Comparison of ENCODE assay signal across 9 mouse cellular contexts in genomic region chr17:26381613-26382012, GRCm38 (mm10). TPM values are rescaled to one million over a fixed set of nuclear protein-coding genes. Genes with fewer than 3 reads are reported as not detected.
DNase-seq lines count a peak whose midpoint lies in the region; ATAC-seq and TF ChIP-seq lines count a peak whose summit lies in the region.
"Had no signal": no experiment of that assay in that cellular context is flagged by ENCODE, and none has a peak within 500 bp of the region (broad histone marks: within the 10 kb centered on the region; RNA-seq: fewer than 3 reads in every experiment).

No protein-coding gene starts in this region.

- TF ChIP-seq CTCF in olfactory bulb, adult 2 months (IDR thresholded peaks at IDR 0.05; ENCODE audit: insufficient read depth, low read depth, low read length), result no peak

- WGBS in embryonic facial prominence, embryonic 13.5 days, result 29% methylated on average over 5 of the region's 5 CpGs
- 60% methylated on average over 5 of the region's 5 CpGs for WGBS in hindbrain, embryonic 11.5 days
- 26% methylated on average over 5 of the region's 5 CpGs for WGBS in olfactory bulb, adult 2 months

- no peaks in the 10 kb centered on the region for H3K36me3 ChIP-seq in embryonic facial prominence, embryonic 13.5 days
- no peaks in the 10 kb centered on the region for H3K36me3 ChIP-seq in hindbrain, embryonic 11.5 days (ENCODE audit: control insufficient read depth, insufficient read depth, low read length)
- H3K36me3 ChIP-seq: limb, embryonic 13.5 days had no signal

- H3K27me3 ChIP-seq in embryonic facial prominence, embryonic 13.5 days, result no peaks in the 10 kb centered on the region
- no peaks in the 10 kb centered on the region for H3K27me3 ChIP-seq in hindbrain, embryonic 11.5 days (ENCODE audit: control insufficient read depth, insufficient read depth, low read length)
- H3K27me3 ChIP-seq: limb, embryonic 13.5 days had no signal

- H3K9ac ChIP-seq in embryonic facial prominence, embryonic 13.5 days, result 0 out of 2 replicates have a peak overlapping the region, but pooled peaks have one; percentile 33
- H3K9ac ChIP-seq in hindbrain, embryonic 11.5 days (ENCODE audit: low read depth, low read length), result no peak overlapping the region
- H3K9ac ChIP-seq: limb, embryonic 13.5 days had no signal

- peak; percentile 46 for DNase-seq in layer of hippocampus, adult 9-11 months
- DNase-seq in layer of hippocampus, postnatal 36 days, result no peak
- DNase-seq in hindbrain, embryonic 11.5 days (ENCODE audit: low spot score), result peak; percentile 9
- DNase-seq in spleen, adult 12 weeks (ENCODE audit: low spot score), result no peak
- no peak for DNase-seq in layer of hippocampus, adult 9-10 months (ENCODE audit: low spot score)

- H3K9me3 ChIP-seq in embryonic facial prominence, embryonic 13.5 days, result no peaks in the 10 kb centered on the region
- H3K9me3 ChIP-seq in hindbrain, embryonic 11.5 days (ENCODE audit: control insufficient read depth, low read length), result no peaks in the 10 kb centered on the region
- H3K9me3 ChIP-seq: limb, embryonic 13.5 days had no signal

- no peak for ATAC-seq in embryonic facial prominence, embryonic 13.5 days (ENCODE audit: insufficient number of reproducible peaks, insufficient read depth, low FRiP score, low TSS enrichment, low read depth)
- ATAC-seq in hindbrain, embryonic 11.5 days (ENCODE audit: low FRiP score), result no peak

- no peak overlapping the region for H3K4me3 ChIP-seq in embryonic facial prominence, embryonic 13.5 days
- no peak overlapping the region for H3K4me3 ChIP-seq in hindbrain, embryonic 11.5 days (ENCODE audit: low read depth, low read length)
- no peak overlapping the region for H3K4me3 ChIP-seq in olfactory bulb, adult 2 months (ENCODE audit: insufficient read depth, low read depth, low read length)
- H3K4me3 ChIP-seq: limb, embryonic 13.5 days had no signal

- H3K27ac ChIP-seq in embryonic facial prominence, embryonic 13.5 days, result peak overlapping the region; percentile 70
- no peak overlapping the region; the same call in 1 of the 2 replicates for H3K27ac ChIP-seq in hindbrain, embryonic 11.5 days (ENCODE audit: low read depth, low read length)
- peak overlapping the region; percentile 99 for H3K27ac ChIP-seq in olfactory bulb, adult 2 months (ENCODE audit: insufficient read depth, low read depth, low read length)
- H3K27ac ChIP-seq: limb, embryonic 13.5 days had no signal

- peaks cover 19% of the 10 kb centered on the region for H3K4me1 ChIP-seq in embryonic facial prominence, embryonic 13.5 days
- H3K4me1 ChIP-seq in hindbrain, embryonic 11.5 days (replicated peaks; ENCODE audit: control insufficient read depth, insufficient read depth, low read length), result no peaks in the 10 kb centered on the region
- peaks cover 69% of the 10 kb centered on the region for H3K4me1 ChIP-seq in olfactory bulb, adult 2 months (ENCODE audit: control insufficient read depth, insufficient read depth, low read length)

- H3K4me2 ChIP-seq in embryonic facial prominence, embryonic 13.5 days, result no peak overlapping the region
- H3K4me2 ChIP-seq in hindbrain, embryonic 11.5 days (replicated peaks; ENCODE audit: low read depth, low read length), result no peak overlapping the region

- no peak for TF ChIP-seq POLR2A in olfactory bulb, adult 2 months (IDR thresholded peaks at IDR 0.05; ENCODE audit: insufficient read depth, low read depth, low read length)

RNA-seq across cellular contexts. Expression of gene Neurl1b, which starts 33.0 kb away (rescaled TPM):
- 10 to 100 TPM; 76.7 to 80.8 TPM for total RNA-seq in layer of hippocampus, postnatal 36 days (2021)
- polyA plus RNA-seq in embryonic facial prominence, embryonic 13.5 days (2015; fragmentation: Nextera tagmentation; extraction: Ambion mirVana), result 0.67 and 0.89 TPM in 2 replicates
- 0.25 and 0.79 TPM in 2 replicates for polyA plus RNA-seq in hindbrain, embryonic 11.5 days (2014; fragmentation: Nextera tagmentation; extraction: Ambion mirVana)
- polyA plus RNA-seq in olfactory bulb, adult 2 months (2012; ENCODE audit: insufficient read depth, insufficient read length, low replicate concordance, missing spikeins), result not detected in 2 replicates
- total RNA-seq: monocyte, adult 5-6 weeks had no signal

Comparison
In these comparisons a context has a peak if more than half of its experiments do, and no peak if none do; other contexts are left out.
1. DNase-seq: peak in layer of hippocampus, adult 9-11 months (single experiment) and hindbrain, embryonic 11.5 days (single experiment); none in layer of hippocampus, postnatal 36 days (0 of 2), spleen, adult 12 weeks (single experiment) and layer of hippocampus, adult 9-10 months (single experiment).